Mouse (Mus musculus): Measurements from ENCODE around the gene Lrp6.

DNA sequence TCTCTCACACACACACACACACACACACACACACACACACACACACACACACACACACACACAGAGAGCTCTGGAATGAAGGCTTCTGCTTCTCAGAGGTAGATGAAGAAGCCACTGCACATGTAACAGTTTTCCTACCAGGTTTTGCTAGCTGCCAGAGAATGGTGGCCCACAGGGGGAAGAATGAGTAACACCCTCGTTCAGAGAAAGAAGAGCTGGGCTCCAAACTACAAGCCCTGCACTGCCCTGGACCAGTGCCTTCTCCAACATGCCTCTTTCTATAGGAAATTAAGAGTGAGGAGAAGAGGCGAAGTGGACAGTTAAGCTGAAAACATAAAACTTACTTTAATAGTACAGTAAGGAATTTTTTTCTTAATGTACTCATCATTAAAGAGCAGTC, 56.5 kb downstream of the Lrp6 start:
- TF ChIP-seq POLR2A (IDR thresholded peaks at IDR 0.05; ENCODE audit: borderline replicate concordance, insufficient read depth, low read length) (no peak), CTCF (IDR thresholded peaks at IDR 0.05; ENCODE audit: borderline replicate concordance, insufficient read depth, low read depth, low read length) (no peak)

Data from cerebellum, adult 2 months (tissue).